Mouse (Mus musculus): ENCODE results near the gene Klhl34. TPM values are rescaled to one million over a fixed set of nuclear protein-coding genes. Genes with fewer than 3 reads are reported as not detected.

Gene Klhl34
- polyA plus RNA-seq (2012; ENCODE audit: insufficient read depth, insufficient read length, low replicate concordance, missing spikeins): not detected in 2 replicates

GRCm38 (mm10) chrX:157818207-157818920, at the start of gene Klhl34:
Gene Klhl34, plus strand, starts transcription at chrX:157818435.
- Histone ChIP-seq H3K27ac (ENCODE audit: insufficient read depth, low read depth, low read length) (0 out of 2 replicates have a peak within 1 kb of the TSS, but pooled peaks have one; percentile 37), H3K4me3 (ENCODE audit: insufficient read depth, low read depth, low read length) (peak within 1 kb of the TSS; percentile 5; the same call in 1 of the 2 replicates), H3K4me1 (ENCODE audit: control insufficient read depth, insufficient read depth, low read length) (peaks cover 29% of the 10 kb centered on the region)
- TF ChIP-seq POLR2A (IDR thresholded peaks at IDR 0.05; ENCODE audit: insufficient read depth, low read depth, low read length) (no peak), CTCF (IDR thresholded peaks at IDR 0.05; ENCODE audit: insufficient read depth, low read depth, low read length) (no peak)
- 49% methylated on average over 28 of the region's 28 CpGs for WGBS

- no peak for TF ChIP-seq CTCF (IDR thresholded peaks at IDR 0.05; ENCODE audit: insufficient read depth, low read depth, low read length)
- Histone ChIP-seq H3K4me3 (ENCODE audit: insufficient read depth, low read depth, low read length) (no peak overlapping the region), H3K4me1 (ENCODE audit: control insufficient read depth, insufficient read depth, low read length) (no peaks in the 10 kb centered on the region), H3K27ac (ENCODE audit: insufficient read depth, low read depth, low read length) (no peak overlapping the region)
- 100% methylated on average over 2 of the region's 2 CpGs for WGBS
Observed at GRCm38 (mm10) chrX:157801669-157802068, 16.6 kb upstream of the Klhl34 start.

- 67% methylated on average over 1 of the region's 1 CpGs for WGBS
- H3K27ac ChIP-seq (ENCODE audit: insufficient read depth, low read depth, low read length): no peak overlapping the region
- no peak for TF ChIP-seq POLR2A (IDR thresholded peaks at IDR 0.05; ENCODE audit: insufficient read depth, low read depth, low read length)
- TF ChIP-seq CTCF (IDR thresholded peaks at IDR 0.05; ENCODE audit: insufficient read depth, low read depth, low read length): no peak
- no peaks in the 10 kb centered on the region for H3K4me1 ChIP-seq (ENCODE audit: control insufficient read depth, insufficient read depth, low read length)
- no peak overlapping the region for H3K4me3 ChIP-seq (ENCODE audit: insufficient read depth, low read depth, low read length)
Observed at GRCm38 (mm10) chrX:157809721-157810120, 8.5 kb upstream of the Klhl34 start.

GRCm38 (mm10) chrX:157817571-157818206, 546 bp upstream of the Klhl34 start:
- 28% methylated on average over 31 of the region's 31 CpGs for WGBS
- H3K4me1 ChIP-seq (ENCODE audit: control insufficient read depth, insufficient read depth, low read length): peaks cover 29% of the 10 kb centered on the region
- peak overlapping the region; percentile 5; the same call in 1 of the 2 replicates for H3K4me3 ChIP-seq (ENCODE audit: insufficient read depth, low read depth, low read length)
- H3K27ac ChIP-seq (ENCODE audit: insufficient read depth, low read depth, low read length): 0 out of 2 replicates have a peak overlapping the region, but pooled peaks have one; percentile 37
- no peak for TF ChIP-seq POLR2A (IDR thresholded peaks at IDR 0.05; ENCODE audit: insufficient read depth, low read depth, low read length)
- TF ChIP-seq CTCF (IDR thresholded peaks at IDR 0.05; ENCODE audit: insufficient read depth, low read depth, low read length): no peak

GRCm38 (mm10) chrX:157818921-157819260, 656 bp downstream of the Klhl34 start:
- peaks cover 29% of the 10 kb centered on the region for H3K4me1 ChIP-seq (ENCODE audit: control insufficient read depth, insufficient read depth, low read length)
- WGBS: 82% methylated on average over 13 of the region's 13 CpGs
- no peak overlapping the region for H3K27ac ChIP-seq (ENCODE audit: insufficient read depth, low read depth, low read length)
- TF ChIP-seq CTCF (IDR thresholded peaks at IDR 0.05; ENCODE audit: insufficient read depth, low read depth, low read length) (no peak), POLR2A (IDR thresholded peaks at IDR 0.05; ENCODE audit: insufficient read depth, low read depth, low read length) (no peak)
- H3K4me3 ChIP-seq (ENCODE audit: insufficient read depth, low read depth, low read length): no peak overlapping the region

- 68% methylated on average over 4 of the region's 4 CpGs for WGBS
- no peaks in the 10 kb centered on the region for H3K4me1 ChIP-seq (ENCODE audit: control insufficient read depth, insufficient read depth, low read length)
- TF ChIP-seq CTCF (IDR thresholded peaks at IDR 0.05; ENCODE audit: insufficient read depth, low read depth, low read length): no peak
- no peak overlapping the region for H3K4me3 ChIP-seq (ENCODE audit: insufficient read depth, low read depth, low read length)
- H3K27ac ChIP-seq (ENCODE audit: insufficient read depth, low read depth, low read length): no peak overlapping the region
Observed at GRCm38 (mm10) chrX:157829983-157830382, 11.7 kb downstream of the Klhl34 start.

Other genes with a start within 250 kb of the Klhl34 start
- gene Yy2, start 249.4 kb upstream of the Klhl34 start, polyA plus RNA-seq (2012; ENCODE audit: insufficient read depth, insufficient read length, low replicate concordance, missing spikeins): not detected in 2 replicates
- not detected in 2 replicates for gene Mbtps2, start 219.7 kb upstream of the Klhl34 start, polyA plus RNA-seq (2012; ENCODE audit: insufficient read depth, insufficient read length, low replicate concordance, missing spikeins)
- gene Smpx, start 119.5 kb upstream of the Klhl34 start, polyA plus RNA-seq (2012; ENCODE audit: insufficient read depth, insufficient read length, low replicate concordance, missing spikeins): not detected in 2 replicates
- gene Cnksr2, start 224.9 kb downstream of the Klhl34 start, polyA plus RNA-seq (2012; ENCODE audit: insufficient read depth, insufficient read length, low replicate concordance, missing spikeins): 90.6 TPM in 1 of 2 replicates, not detected in the other